Mouse (Mus musculus): ENCODE measurements around the gene Pcdh7. TPM values are rescaled to one million over a fixed set of nuclear protein-coding genes. Genes with fewer than 3 reads are reported as not detected.

Gene Pcdh7
- polyA plus RNA-seq, 2 experiments: 12.5 to 13.7 TPM

DNA sequence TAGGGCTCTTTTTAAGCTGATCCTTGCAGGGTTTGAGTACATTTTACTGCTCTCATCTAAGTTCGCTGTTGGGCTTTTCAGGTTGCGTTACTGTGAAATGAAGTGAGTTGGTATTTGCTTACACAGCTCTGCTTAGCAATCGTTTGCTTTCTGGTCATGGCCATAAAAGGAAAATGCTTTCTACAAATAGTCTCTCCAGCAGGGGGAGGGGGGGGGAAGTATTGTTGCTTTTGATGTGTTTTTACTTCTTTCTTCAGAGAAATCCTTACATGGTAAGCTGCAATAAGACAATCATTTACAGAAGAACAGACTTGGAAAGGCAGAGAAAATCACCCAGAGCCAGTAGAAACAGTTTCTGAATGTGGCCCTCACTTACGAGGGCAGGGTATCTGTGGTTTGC lies 150.9 kb downstream of the Pcdh7 start:
- no peaks in the 10 kb centered on the region for H3K27me3 ChIP-seq (ENCODE audit: control insufficient read depth, insufficient read depth, low read length)
- no peak; the same call in 1 of the 2 replicates for ATAC-seq (ENCODE audit: low FRiP score, low read depth)
- H3K4me2 ChIP-seq (replicated peaks; ENCODE audit: low read depth, low read length, severe bottlenecking): peak overlapping the region; percentile 13; the same call in 1 of the 2 replicates
- DNase-seq (ENCODE audit: low spot score): peak; percentile 54
- H3K9me3 ChIP-seq (ENCODE audit: control insufficient read depth, low read length): no peaks in the 10 kb centered on the region
- H3K4me1 ChIP-seq (ENCODE audit: control insufficient read depth, insufficient read depth, low read length): peaks cover 13% of the 10 kb centered on the region; the same call in 1 of the 2 replicates
- H3K36me3 ChIP-seq (ENCODE audit: control insufficient read depth, insufficient read depth, low read length): no peaks in the 10 kb centered on the region
- WGBS: 14% methylated on average over 4 of the region's 4 CpGs
- no peak overlapping the region for H3K4me3 ChIP-seq (replicated peaks; ENCODE audit: low read length)
- H3K27ac ChIP-seq (replicated peaks; ENCODE audit: low read depth, low read length): 0 out of 2 replicates have a peak overlapping the region, but pooled peaks have one; percentile 21
- H3K9ac ChIP-seq (ENCODE audit: low read depth, low read length, severe bottlenecking): no peak overlapping the region
- TF ChIP-seq POLR2A (IDR thresholded peaks at IDR 0.05; ENCODE audit: borderline replicate concordance, extremely low read depth, insufficient read depth, insufficient read length): no peak

DNA sequence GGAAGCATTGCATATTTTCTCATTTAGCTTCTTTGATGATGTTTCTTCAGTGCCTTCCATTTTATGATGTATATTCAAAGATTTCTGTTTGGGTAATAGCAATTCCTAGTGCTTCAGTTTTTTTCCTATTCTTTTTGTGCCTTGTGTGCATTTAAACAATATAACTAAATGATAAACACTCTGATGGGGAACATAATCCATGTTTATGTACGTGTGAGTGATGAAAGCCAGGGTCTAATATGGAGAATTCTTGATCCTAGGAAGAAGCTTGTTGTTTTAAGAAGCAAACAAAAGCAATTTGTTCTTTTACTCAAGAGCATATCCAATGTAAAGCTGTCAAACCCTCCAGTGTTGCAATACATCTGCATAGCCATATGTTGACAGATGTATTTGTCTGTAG lies 153.0 kb downstream of the Pcdh7 start:
- H3K9me3 ChIP-seq (ENCODE audit: control insufficient read depth, low read length): no peaks in the 10 kb centered on the region
- no peak overlapping the region for H3K4me2 ChIP-seq (replicated peaks; ENCODE audit: low read depth, low read length, severe bottlenecking)
- no peak for DNase-seq (ENCODE audit: low spot score)
- no peak overlapping the region for H3K9ac ChIP-seq (ENCODE audit: low read depth, low read length, severe bottlenecking)
- peaks cover 13% of the 10 kb centered on the region; the same call in 1 of the 2 replicates for H3K4me1 ChIP-seq (ENCODE audit: control insufficient read depth, insufficient read depth, low read length)
- no peaks in the 10 kb centered on the region for H3K36me3 ChIP-seq (ENCODE audit: control insufficient read depth, insufficient read depth, low read length)
- no peak overlapping the region for H3K27ac ChIP-seq (replicated peaks; ENCODE audit: low read depth, low read length)
- H3K27me3 ChIP-seq (ENCODE audit: control insufficient read depth, insufficient read depth, low read length): no peaks in the 10 kb centered on the region
- TF ChIP-seq POLR2A (IDR thresholded peaks at IDR 0.05; ENCODE audit: borderline replicate concordance, extremely low read depth, insufficient read depth, insufficient read length): no peak
- H3K4me3 ChIP-seq (replicated peaks; ENCODE audit: low read length): no peak overlapping the region
- ATAC-seq (ENCODE audit: low FRiP score, low read depth): no peak
- 77% methylated on average over 1 of the region's 1 CpGs for WGBS

DNA sequence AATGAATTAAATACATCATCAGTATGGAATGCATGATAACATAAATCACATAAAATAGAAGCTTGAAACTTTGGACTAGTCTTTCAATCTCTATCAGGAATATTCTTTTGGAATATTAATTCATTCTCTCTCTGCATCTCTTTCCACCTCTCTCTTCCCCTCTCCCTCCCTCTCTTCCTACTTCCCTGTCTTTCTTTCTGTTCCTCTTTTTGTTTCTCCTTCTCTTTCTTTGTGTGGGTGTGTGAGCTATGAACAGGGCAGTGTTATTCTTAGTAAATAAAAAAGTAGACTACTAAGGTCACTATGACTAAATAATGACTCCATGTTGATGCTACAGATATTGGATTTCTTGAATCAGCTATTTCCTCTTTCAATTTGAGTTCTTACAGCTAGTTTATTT lies 167.2 kb downstream of the Pcdh7 start:
- H3K27ac ChIP-seq (replicated peaks; ENCODE audit: low read depth, low read length): no peak overlapping the region
- DNase-seq (ENCODE audit: low spot score) (no peak), ATAC-seq (ENCODE audit: low FRiP score, low read depth) (no peak)
- H3K4me1 ChIP-seq (ENCODE audit: control insufficient read depth, insufficient read depth, low read length): no peaks in the 10 kb centered on the region
- no peaks in the 10 kb centered on the region for H3K9me3 ChIP-seq (ENCODE audit: control insufficient read depth, low read length)
- no peak overlapping the region for H3K9ac ChIP-seq (ENCODE audit: low read depth, low read length, severe bottlenecking)
- no peaks in the 10 kb centered on the region for H3K36me3 ChIP-seq (ENCODE audit: control insufficient read depth, insufficient read depth, low read length)
- H3K27me3 ChIP-seq (ENCODE audit: control insufficient read depth, insufficient read depth, low read length): no peaks in the 10 kb centered on the region
- TF ChIP-seq POLR2A (IDR thresholded peaks at IDR 0.05; ENCODE audit: borderline replicate concordance, extremely low read depth, insufficient read depth, insufficient read length): no peak
- H3K4me3 ChIP-seq (replicated peaks; ENCODE audit: low read length): no peak overlapping the region
- no peak overlapping the region for H3K4me2 ChIP-seq (replicated peaks; ENCODE audit: low read depth, low read length, severe bottlenecking)

DNA sequence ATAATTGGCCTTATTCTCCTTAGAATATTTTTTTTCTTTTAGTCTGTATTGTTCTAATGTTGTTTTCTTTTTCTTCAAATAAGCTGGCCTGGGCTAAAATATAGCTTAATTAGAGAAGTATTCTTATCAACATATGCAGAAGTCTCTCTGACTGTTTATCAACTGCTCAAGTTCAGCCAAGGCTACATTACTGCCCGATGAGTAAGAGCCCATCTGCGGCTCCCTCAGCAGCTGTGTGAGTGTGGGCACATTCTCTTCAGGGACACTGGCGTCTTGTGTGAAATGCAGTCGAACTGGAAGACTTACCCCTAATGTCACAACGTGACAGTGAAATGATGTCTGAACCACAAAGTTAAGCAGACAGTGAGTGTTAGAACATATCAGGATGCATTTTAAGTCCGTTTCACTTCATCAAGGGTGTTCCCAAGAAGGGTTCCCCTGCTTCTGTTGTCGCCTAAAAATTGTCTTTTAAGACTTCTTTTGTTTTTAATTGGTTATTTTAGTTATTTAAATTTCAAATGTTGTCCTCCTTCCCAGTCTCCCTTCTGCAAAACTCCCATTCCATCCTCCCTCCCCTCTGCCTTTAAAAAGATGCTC lies 181.3 kb downstream of the Pcdh7 start:
- Histone ChIP-seq H3K9ac (ENCODE audit: low read depth, low read length, severe bottlenecking) (no peak overlapping the region), H3K9me3 (ENCODE audit: control insufficient read depth, low read length) (no peaks in the 10 kb centered on the region), H3K27ac (replicated peaks; ENCODE audit: low read depth, low read length) (no peak overlapping the region), H3K4me2 (replicated peaks; ENCODE audit: low read depth, low read length, severe bottlenecking) (no peak overlapping the region), H3K36me3 (ENCODE audit: control insufficient read depth, insufficient read depth, low read length) (no peaks in the 10 kb centered on the region), H3K4me1 (ENCODE audit: control insufficient read depth, insufficient read depth, low read length) (no peaks in the 10 kb centered on the region), H3K4me3 (replicated peaks; ENCODE audit: low read length) (no peak overlapping the region), H3K27me3 (ENCODE audit: control insufficient read depth, insufficient read depth, low read length) (no peaks in the 10 kb centered on the region)
- TF ChIP-seq POLR2A (IDR thresholded peaks at IDR 0.05; ENCODE audit: borderline replicate concordance, extremely low read depth, insufficient read depth, insufficient read length): no peak
- WGBS: 80% methylated on average over 7 of the region's 7 CpGs
- ATAC-seq (ENCODE audit: low FRiP score, low read depth): no peak
- no peak for DNase-seq (ENCODE audit: low spot score)

DNA sequence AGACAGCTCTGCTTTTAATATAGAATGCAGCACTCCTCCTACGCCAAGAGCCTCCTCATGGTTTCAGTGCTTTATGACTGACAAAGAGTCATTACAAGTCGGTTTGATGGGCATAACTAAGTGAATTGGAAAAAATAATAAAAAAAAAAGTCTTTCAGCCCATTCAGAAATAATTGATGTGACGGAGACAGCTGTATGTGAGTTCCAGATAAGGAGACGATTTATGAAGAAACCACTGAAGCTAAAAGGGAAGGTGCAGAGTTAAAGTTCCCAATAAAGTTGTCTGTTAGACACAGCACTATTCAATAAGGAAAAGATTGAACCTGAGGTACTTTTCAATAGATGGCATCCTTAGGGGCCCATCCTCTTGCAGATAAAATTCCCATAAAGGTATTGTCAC lies 189.5 kb downstream of the Pcdh7 start:
- ATAC-seq (ENCODE audit: low FRiP score, low read depth) (no peak), DNase-seq (ENCODE audit: low spot score) (no peak)
- WGBS: 64% methylated on average over 4 of the region's 4 CpGs
- no peak for TF ChIP-seq POLR2A (IDR thresholded peaks at IDR 0.05; ENCODE audit: borderline replicate concordance, extremely low read depth, insufficient read depth, insufficient read length)
- no peaks in the 10 kb centered on the region for H3K36me3 ChIP-seq (ENCODE audit: control insufficient read depth, insufficient read depth, low read length)
- H3K4me3 ChIP-seq (replicated peaks; ENCODE audit: low read length): no peak overlapping the region
- no peak overlapping the region for H3K9ac ChIP-seq (ENCODE audit: low read depth, low read length, severe bottlenecking)
- H3K9me3 ChIP-seq (ENCODE audit: control insufficient read depth, low read length): no peaks in the 10 kb centered on the region
- no peak overlapping the region for H3K4me2 ChIP-seq (replicated peaks; ENCODE audit: low read depth, low read length, severe bottlenecking)
- no peaks in the 10 kb centered on the region for H3K27me3 ChIP-seq (ENCODE audit: control insufficient read depth, insufficient read depth, low read length)
- no peak overlapping the region for H3K27ac ChIP-seq (replicated peaks; ENCODE audit: low read depth, low read length)
- no peaks in the 10 kb centered on the region for H3K4me1 ChIP-seq (ENCODE audit: control insufficient read depth, insufficient read depth, low read length)

Data from limb, embryonic 14.5 days (tissue).